Mouse (Mus musculus): ENCODE measurements around the gene Adam33.

DNA sequence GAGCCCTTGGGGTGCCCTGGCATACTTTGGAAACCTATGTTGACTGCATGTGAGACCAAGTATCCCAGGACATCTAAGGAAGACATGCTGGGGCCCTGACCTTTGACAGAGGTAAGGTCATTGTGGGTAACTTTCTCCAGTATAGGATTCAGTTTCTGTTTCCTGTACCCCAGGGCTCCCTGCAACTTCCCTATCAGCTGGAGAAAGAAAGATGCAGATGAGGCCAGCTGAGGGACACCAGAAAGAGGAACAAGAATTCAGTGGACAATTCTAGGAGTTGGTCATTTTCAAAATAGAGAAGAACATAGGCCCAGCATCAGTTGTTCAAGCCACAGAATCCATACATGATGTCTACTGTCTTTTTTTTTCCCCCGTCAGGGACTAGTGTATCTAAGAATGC, 26.0 kb upstream of the Adam33 start:
- TF ChIP-seq CTCF (conservative IDR thresholded peaks at IDR 0.05; ENCODE audit: insufficient read depth, insufficient read length, low read depth, low read length) = no peak
- no peak for TF ChIP-seq POLR2A (IDR thresholded peaks at IDR 0.05; ENCODE audit: low read depth, low read length)

Data from kidney, adult 2 months (tissue).